Mouse (Mus musculus): Measurements from ENCODE around the gene Krt19. TPM values are rescaled to one million over a fixed set of nuclear protein-coding genes. Genes with fewer than 3 reads are reported as not detected.
A peak's percentile ranks its signal among the peaks of the same experiment; 100 is the strongest.

Krt19 gene
- 10 to 100 TPM; 11.1 to 12.7 TPM for total RNA-seq (2021)
- long read RNA-seq, experiment 1, partial matches to known transcripts, result 0 of 4 reads
- long read RNA-seq, experiment 1, other reads (novel, unspliced or antisense), result 0 of 4 reads
- long read RNA-seq, experiment 2, transcript Krt19-201 (6 exons, 1,576 nt), result major isoform, 8 of 8 reads
- long read RNA-seq, experiment 2, partial matches to known transcripts, result 0 of 8 reads
- long read RNA-seq, experiment 2, other reads (novel, unspliced or antisense), result 0 of 8 reads

DNA sequence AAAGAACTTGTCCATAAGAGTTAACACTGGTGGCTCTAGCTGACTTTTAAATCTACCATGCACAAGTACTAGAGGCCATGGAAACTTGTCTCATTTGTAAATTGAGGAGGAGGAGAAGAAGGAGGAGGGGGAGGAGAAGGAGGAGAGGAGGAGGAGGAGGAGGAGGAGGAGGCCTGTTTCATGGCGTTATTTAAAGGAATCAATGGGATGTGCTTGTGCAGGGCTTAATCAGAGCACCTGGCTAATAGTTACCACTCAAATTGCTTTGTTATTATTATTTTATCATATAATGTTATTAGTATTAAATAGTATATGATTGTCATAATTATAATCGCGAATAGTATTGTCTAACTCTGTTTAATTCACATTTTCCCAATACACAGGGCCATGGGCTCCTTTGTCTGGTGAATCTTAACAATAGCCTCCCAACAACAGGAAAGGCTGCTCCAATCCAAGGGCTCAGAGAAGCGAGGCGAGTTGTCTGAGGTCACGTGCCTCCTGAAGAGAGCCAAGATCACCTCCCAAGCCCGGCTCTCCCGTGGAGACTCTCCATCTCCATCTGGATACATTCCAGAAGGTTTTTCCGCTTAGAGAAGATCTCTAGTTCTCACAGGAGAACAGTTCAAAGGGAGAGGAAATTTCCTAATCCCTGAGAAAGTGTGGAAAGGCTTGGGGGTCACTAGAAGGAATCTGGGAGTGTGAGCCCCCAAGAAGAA lies at the start of gene Krt19:
TSS of gene Krt19 (minus strand) at position 51 of the 716 bp plus-strand sequence.
- DNase-seq (ENCODE audit: low spot score in 2 of 2), result no peak

GRCm38 (mm10) chr11:100192992-100193391 lies 44.5 kb upstream of the Krt19 start, which contains the start of gene Krt9:
Gene Krt9, minus strand, starts transcription at chr11:100193246.
- DNase-seq (ENCODE audit: low spot score in 2 of 2), result no peak

GRCm38 (mm10) chr11:100191820-100192219 lies 43.4 kb upstream of the Krt19 start:
- DNase-seq (ENCODE audit: low spot score in 2 of 2), result no peak

DNA sequence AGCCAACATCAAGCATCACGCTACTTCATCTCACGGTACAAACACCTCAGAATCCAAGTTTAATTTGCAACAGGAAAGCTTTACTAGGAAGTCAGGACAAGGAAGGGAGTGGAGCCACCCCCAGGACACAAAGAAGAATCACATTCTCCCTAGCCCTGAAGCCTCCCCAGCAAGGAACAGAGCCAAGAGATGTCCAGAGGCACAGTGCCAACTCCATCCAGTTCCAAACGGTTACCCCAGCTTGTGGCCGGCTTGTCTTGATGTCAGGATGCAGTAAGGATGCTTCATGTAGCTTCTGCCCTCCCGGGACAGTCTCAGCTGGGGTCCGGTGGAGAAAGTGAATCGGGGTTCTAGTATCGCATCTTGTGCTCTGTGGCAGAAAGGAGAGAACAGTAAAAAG lies 38.3 kb upstream of the Krt19 start:
- no peak for DNase-seq (ENCODE audit: low spot score in 2 of 2)

GRCm38 (mm10) chr11:100181725-100182124 lies 33.3 kb upstream of the Krt19 start:
- DNase-seq (ENCODE audit: low spot score in 2 of 2), result no peak

DNA sequence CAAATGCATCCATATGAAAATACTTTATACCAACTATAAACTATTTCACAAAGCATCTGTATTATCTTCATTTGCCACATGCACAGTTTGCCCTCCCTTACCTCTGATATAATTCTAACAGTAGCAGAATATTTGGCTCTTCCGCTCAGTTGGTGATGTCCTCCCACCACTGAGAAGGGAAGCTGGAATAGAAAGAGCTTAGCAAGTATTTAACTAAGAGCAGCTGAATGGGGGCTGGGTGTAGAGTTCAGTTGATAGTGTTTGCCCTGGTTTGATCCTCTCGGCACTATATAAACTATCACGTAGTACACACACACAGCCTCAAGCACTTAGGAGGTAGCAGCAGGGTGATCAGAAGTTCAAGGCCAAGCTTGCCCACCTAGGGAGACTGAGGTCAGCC lies 30.8 kb upstream of the Krt19 start:
- no peak for DNase-seq (ENCODE audit: low spot score in 2 of 2)

DNA sequence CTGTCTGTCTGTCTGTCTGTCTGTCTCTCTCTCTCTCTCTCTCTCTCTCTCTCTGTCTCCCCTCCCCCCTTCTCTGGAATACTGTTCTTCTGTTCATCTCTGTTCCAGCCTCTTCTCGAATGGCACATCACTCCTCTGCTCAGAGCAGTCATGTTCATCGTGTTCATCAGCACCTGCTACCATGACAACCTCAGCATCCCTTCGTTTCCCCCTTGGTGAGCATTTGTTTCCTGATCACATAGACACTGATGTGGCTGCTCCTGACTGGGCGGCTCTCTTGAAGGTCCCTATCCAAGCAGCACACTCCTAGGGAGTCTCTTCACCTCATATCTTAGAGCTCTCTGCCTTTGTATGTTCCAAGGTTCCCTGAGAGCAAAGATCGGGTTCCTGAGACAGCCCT lies 29.8 kb upstream of the Krt19 start:
- no peak for DNase-seq (ENCODE audit: low spot score in 2 of 2)

DNA sequence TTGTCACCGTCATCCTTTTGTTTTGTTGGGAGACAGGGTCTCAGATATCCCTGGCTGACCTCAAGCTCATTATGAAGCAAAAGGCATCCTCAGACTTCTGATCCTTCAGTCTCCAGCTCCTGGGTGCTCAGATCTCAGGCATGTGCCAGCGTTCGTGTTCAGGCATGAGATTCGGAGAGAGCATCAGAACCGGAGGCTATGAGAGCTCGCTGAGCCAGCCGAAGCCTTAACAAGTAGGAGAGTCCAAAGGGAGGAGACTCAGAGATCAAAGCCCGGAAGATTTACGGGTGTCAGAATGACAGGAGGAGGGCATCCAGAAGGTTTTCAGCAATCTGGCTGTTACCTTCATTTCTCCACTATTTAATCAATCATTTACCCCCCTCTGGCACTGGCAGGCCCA lies 28.3 kb upstream of the Krt19 start:
- DNase-seq (ENCODE audit: low spot score in 2 of 2), result no peak

DNA sequence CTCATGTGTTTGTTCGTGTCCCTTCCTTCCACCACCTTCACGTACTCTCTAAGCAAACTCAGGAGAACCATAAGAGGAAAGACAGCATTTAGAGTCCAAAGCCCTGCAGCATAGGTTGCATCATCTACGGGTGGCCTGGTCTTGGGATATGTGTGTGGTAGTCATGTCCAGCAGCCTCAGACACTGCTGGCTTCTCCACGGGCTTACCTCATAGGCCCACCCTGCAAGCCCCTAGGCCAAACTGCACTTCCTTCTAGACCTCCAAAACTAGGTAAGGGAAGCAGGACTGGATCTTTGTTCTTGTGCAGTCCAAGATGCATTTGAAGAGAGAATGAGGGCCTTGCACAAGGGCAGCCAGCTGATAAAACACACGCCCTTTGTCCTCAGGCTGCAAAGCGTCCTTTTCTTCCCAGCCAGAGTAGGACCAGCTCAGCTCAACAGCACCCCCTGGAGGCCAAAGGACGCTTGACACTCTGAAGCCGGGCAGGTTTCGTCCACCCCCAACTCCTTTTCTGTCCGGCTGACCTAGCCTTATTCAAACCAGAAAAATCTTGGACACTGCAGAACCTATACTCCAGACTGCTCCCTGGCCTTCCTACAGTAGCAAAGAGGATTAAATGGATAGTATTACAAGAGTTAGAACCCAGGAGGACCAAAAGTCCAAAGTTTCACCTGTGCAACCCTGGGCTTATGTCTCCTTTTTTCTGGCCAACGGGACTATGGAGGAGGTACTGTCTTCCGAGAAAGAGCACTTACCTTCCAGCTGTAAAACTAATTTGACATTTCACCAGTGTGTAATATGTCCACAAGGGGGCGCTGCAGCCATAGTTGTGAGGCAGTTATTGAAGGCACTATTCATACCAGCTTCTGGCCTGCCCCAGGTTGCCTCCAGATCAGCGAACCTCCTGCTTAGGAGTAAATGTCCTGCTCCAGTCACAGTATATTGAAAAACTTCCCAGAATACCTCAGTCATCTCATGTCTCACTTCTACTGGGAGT lies 20.6 kb upstream of the Krt19 start:
- DNase-seq (ENCODE audit: low spot score in 2 of 2), result peak; percentile 58 to 61

GRCm38 (mm10) chr11:100168071-100168470 lies 19.6 kb upstream of the Krt19 start:
- DNase-seq (ENCODE audit: low spot score in 2 of 2), result no peak

DNA sequence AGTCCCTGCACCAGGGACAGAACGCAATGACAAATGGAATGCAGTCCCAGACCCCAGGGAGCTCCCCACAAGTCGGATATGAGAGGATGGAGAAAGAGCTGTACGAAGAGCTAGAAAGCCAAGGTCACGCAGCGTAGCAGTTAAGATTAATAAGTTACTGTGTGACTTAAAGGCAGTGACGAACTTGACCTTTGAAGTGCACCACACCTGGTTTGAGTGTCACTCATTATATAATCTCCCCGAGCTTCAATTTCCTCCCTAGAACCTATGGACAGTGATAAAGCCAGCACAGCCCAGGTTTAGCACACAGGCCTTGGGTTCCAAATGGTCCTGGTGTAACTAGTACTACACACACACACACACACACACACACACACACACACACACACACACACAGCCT lies 15.9 kb upstream of the Krt19 start:
- no peak for DNase-seq (ENCODE audit: low spot score in 2 of 2)

- DNase-seq (ENCODE audit: low spot score in 2 of 2), result no peak
Observed at GRCm38 (mm10) chr11:100157908-100158477, 9.5 kb upstream of the Krt19 start.

DNA sequence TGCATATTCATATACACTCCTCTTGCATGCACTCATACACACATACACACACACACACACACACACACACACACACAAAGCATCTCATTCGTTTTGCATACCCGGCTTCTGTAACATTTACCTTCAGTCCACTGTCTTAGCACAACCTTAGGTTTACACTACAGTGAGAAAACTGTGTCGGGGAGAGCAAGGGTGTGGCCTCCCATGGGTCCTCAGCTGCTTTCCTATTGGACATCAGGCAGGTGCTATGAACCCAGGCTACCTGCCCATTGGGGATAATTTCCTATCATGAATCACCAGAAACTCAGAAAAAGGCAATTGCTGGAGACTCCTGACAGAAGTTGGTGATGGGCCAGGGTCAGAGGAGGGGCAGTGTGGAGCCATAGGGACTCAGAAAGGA lies 8.9 kb upstream of the Krt19 start:
- no peak for DNase-seq (ENCODE audit: low spot score in 2 of 2)

DNA sequence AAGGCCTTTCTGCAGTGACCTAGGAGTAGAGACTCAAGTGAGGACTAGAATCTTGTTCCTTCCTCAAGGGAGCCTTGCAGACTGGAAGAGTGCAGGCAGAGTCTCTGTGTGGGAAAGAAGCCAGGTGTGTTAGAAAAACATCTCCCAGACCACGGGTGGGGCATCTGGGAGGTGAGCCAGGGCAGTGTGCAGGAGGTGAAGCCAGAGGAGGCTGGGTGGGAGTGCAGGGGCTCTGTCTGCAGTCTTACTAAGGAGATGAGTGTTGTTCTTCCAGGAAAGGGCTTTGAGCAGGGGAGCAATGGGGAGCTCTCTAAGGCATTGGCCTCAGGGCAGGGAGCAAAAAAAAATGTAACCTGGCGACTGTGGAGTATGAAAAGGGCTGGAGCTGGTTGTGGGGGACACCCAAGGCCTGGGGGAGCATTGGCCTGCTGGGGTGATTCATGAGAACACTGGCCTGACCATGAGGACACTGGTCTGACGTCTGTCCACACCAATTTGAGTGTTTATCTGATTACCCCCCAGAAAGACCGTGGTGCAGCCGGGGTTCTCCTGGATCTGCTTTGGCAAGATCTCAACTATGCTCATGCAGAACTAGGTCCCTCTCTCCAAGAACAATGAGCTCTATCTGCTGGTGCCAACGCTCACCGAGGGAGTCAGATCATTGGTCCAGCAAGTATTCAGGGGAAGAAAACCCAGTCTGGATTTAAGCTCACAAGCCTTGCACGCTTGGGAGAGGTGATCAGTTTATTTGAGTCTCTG lies 7.2 kb upstream of the Krt19 start:
- DNase-seq (ENCODE audit: low spot score in 2 of 2), result no peak

DNA sequence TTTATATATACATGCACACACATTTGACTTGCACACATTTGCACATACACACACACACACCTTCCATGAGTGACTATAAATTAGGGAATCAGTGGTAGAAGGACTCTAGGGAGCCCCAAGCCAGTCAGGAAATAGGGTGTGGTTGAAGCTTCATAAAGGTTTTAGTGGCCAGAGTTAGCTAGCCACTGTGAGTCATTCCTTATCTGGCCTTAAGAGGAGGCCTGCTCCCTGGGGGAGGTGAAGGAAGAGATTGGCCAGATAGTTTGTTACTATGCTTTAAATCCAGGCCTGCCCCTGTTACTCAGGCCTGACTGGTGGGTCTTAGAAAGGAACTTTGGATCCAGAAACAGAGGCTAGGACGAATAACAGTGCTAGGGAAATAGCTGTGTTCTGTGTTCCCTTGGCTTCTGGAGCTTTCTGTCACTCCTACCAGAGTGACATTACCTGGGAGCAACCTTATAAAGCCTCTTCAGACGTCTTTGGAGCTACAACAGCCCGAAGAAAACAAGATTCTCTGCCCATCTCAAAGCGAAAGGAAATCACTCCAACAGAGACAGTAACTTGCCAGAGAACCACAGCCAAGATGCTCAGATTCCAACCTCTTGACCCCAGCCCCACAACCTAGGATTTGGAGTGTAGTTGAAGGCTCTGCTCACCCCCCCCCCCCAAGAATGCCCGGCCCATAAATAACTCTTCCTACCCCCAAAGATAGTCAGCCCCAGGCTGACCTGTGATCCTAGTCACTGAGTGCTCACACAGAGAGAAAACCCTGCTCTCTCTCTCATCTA lies 705 bp downstream of the Krt19 start:
- no peak for DNase-seq (ENCODE audit: low spot score in 2 of 2)

- DNase-seq (ENCODE audit: low spot score in 2 of 2), result no peak
Observed at GRCm38 (mm10) chr11:100145858-100146560, 2.5 kb downstream of the Krt19 start.

- DNase-seq (ENCODE audit: low spot score in 2 of 2), result no peak
Observed at GRCm38 (mm10) chr11:100145104-100145503, 3.4 kb downstream of the Krt19 start.

DNA sequence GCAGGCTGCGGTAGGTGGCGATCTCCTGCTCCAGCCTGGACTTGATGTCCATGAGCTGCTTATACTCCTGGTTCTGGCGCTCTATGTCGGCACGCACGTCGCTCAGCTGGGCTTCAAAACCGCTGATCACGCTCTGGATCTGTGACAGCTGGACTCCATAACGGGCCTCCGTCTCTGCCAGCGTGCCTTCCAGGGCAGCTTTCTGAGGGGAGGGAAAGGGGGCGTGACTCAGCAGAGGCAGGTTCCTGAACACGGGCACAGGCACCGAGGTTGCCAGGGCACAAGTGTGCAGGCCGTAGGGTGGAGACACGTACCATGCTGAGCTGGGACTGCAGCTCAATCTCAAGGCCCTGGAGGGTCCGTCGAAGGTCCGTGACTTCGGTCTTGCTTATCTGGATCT lies 7.5 kb downstream of the Krt19 start:
- no peak for DNase-seq (ENCODE audit: low spot score in 2 of 2)

- no peak for DNase-seq (ENCODE audit: low spot score in 2 of 2)
Observed at GRCm38 (mm10) chr11:100139391-100139790, 9.1 kb downstream of the Krt19 start.
